Mouse (Mus musculus) heart, postnatal 0 days (tissue): ENCODE data around the gene Setdb2. TPM values are rescaled to one million over a fixed set of nuclear protein-coding genes. Genes with fewer than 3 reads are reported as not detected.

Source experiments
- ATAC-seq: fragments of 200-750 bp; cut with Nextera tagmentation; 2 replicates; pipeline ENCODE4 v1.8.0; 2017; ENCODE audit warnings: low read depth, moderate number of reproducible peaks, moderate library complexity; ENCODE audit not compliant: insufficient read depth
- DNase-seq: peaks from one replicate; pipeline ENCODE4 v3.0.0-alpha.2; 2016; ENCODE audit warnings: low spot score
- H3K27ac ChIP-seq: fragments of 300-500 bp; sonication (generic); 2 replicates; pipeline ENCODE4 v1.5.1; 2014; ENCODE audit warnings: low read depth, mild to moderate bottlenecking
- H3K27me3 ChIP-seq: fragments of 300-500 bp; sonication (generic); 2 replicates; pipeline ENCODE4 v1.6.1; 2014; ENCODE audit warnings: low read length, mixed read lengths; ENCODE audit not compliant: control insufficient read depth, insufficient read depth
- H3K36me3 ChIP-seq: fragments of 300-500 bp; sonication (generic); replicated peaks from 2 replicates; pipeline ENCODE4 v1.6.1; 2014; ENCODE audit warnings: low read length, mixed read lengths; ENCODE audit not compliant: control insufficient read depth, insufficient read depth
- H3K4me1 ChIP-seq: fragments of 300-500 bp; sonication (generic); 2 replicates; pipeline ENCODE4 v1.6.1; 2014; ENCODE audit warnings: antibody characterized with exemption; ENCODE audit not compliant: control insufficient read depth, insufficient read depth
- H3K4me2 ChIP-seq: fragments of 300-500 bp; sonication (generic); 2 replicates; pipeline ENCODE4 v1.6.1; 2014; ENCODE audit warnings: low read depth, mild to moderate bottlenecking, low read length, moderate library complexity
- H3K4me3 ChIP-seq: fragments of 300-500 bp; sonication (generic); 2 replicates; pipeline ENCODE4 v1.5.1; 2014; ENCODE audit warnings: low read depth, low read length
- H3K9ac ChIP-seq: fragments of 300-500 bp; sonication (generic); replicated peaks from 2 replicates; pipeline ENCODE4 v1.6.1; 2014; ENCODE audit warnings: low read depth, low read length, mixed read lengths
- H3K9me3 ChIP-seq: fragments of 300-500 bp; sonication (generic); replicated peaks from 2 replicates; pipeline ENCODE4 v1.6.1; 2016; ENCODE audit warnings: low read length; ENCODE audit not compliant: control insufficient read depth
- CTCF ChIP-seq: IDR thresholded peaks from 2 replicates; pipeline ENCODE4 v1.5.1; 2016; ENCODE audit warnings: antibody characterized with exemption, control low read depth, low read depth
- EP300 ChIP-seq: IDR thresholded peaks from 2 replicates; pipeline ENCODE4 v1.6.1; 2016; ENCODE audit warnings: antibody characterized with exemption, low read depth
- WGBS: fragments of 180-500 bp; shearing (Covaris S2); extraction: QIAGEN DNeasy Blood & Tissue Kit; methylation state at CpG from one replicate; pipeline ENCODE4 v1.1.7; 2014; 5-methylcytosine and 5-hydroxymethylcytosine counted together
- polyA plus RNA-seq: library from polyadenylated mRNA; unstranded; fragments of >200 nt; fragmentation: Nextera tagmentation; extraction: Ambion mirVana; gene quantifications from 2 replicates; pipeline ENCODE4 v1.2.1, GENCODE M21; 2015
- total RNA-seq: library from RNA; depleted of rRNA; stranded (reverse); fragments of >200 nt; gene quantifications from 2 replicates; pipeline ENCODE4 v1.2.3, GENCODE M21; 2014; ENCODE audit warnings: low replicate concordance

The Setdb2 gene
- total and polyA plus RNA-seq, 2 experiments from 2014 or later = 0.23 to 4.7 TPM

DNA sequence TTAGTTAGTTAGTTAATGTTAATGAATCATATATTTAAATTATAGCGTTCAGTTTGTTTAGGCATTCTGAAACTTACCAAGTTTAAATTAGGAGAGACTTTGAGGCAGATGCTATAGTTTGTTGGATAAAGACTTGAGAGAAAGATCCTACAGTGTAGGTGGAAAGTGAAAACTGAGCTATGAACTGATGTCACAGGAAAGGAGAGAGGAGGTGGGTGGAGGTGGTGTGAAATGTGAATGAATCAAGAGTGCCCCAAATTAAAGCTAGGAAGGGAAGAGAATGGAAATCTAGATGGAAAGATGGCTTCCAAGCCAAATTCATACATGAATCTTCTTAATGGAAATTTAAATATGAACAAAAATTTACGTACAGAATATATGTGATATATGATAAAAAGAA, 25.8 kb upstream of the Setdb2 start:
- no peak for TF ChIP-seq CTCF
- no peak for TF ChIP-seq EP300
- H3K27ac ChIP-seq = no peak overlapping the region
- 0 out of 2 replicates have a peak, but pooled peaks cover 2% of the 10 kb centered on the region for H3K36me3 ChIP-seq
- no peak overlapping the region for H3K4me2 ChIP-seq
- ATAC-seq (no peak), DNase-seq (no peak)
- H3K9me3 ChIP-seq = no peaks in the 10 kb centered on the region
- H3K9ac ChIP-seq = no peak overlapping the region
- no peak overlapping the region for H3K4me3 ChIP-seq
- no peaks in the 10 kb centered on the region for H3K27me3 ChIP-seq
- H3K4me1 ChIP-seq = no peaks in the 10 kb centered on the region
- 95% methylated on average over 2 of the region's 2 CpGs for WGBS

DNA sequence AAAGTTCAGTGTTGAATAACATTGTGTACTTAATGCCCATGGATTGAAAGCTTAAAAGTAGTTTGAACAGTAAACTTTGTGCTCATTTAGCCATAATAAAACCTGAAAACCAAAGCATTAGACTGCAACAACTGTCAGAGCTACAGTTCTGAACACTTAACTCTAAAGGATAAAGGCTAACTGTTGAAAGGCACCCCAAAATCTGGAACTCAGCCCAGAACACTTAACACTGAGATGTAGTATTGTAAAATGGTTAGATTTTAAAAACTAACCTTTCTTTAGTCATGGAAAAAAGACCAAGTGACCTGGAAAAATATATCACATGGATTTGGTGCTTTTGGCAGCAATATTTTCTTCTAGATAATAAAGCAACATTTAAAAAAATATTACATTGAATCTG, 7.3 kb upstream of the Setdb2 start:
- H3K27me3 ChIP-seq = no peaks in the 10 kb centered on the region
- DNase-seq (no peak), ATAC-seq (peak; percentile 41; the same call in 1 of the 2 replicates)
- H3K4me2 ChIP-seq = no peak overlapping the region
- H3K36me3 ChIP-seq = no peaks in the 10 kb centered on the region
- H3K27ac ChIP-seq = no peak overlapping the region
- no peak overlapping the region for H3K4me3 ChIP-seq
- H3K9me3 ChIP-seq = no peaks in the 10 kb centered on the region; the same call in 1 of the 2 replicates
- TF ChIP-seq EP300 (no peak), CTCF (no peak)
- peaks cover 9% of the 10 kb centered on the region; the same call in 1 of the 2 replicates for H3K4me1 ChIP-seq
- no peak overlapping the region for H3K9ac ChIP-seq

DNA sequence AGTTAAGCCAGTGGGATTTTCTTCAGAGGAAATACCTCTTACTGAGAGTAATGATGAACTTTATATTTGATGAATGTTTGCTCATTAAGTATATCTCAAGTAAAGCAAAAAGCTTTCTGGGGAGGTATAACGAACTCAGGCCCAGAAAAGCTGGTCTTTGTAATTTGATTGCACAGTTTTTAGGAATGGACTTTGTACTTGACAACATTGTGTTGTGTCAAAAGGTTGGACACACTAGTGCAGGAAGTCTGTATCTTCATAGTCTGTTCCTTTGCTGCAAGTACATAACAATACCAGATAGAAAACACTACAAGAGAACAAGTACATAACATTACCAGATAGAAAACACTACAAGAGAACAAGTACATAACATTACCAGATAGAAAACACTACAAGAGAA, 4.7 kb upstream of the Setdb2 start:
- Histone ChIP-seq H3K4me3 (no peak overlapping the region), H3K4me1 (peaks cover 9% of the 10 kb centered on the region; the same call in 1 of the 2 replicates), H3K9me3 (no peaks in the 10 kb centered on the region; the same call in 1 of the 2 replicates), H3K27ac (no peak overlapping the region), H3K36me3 (no peaks in the 10 kb centered on the region), H3K9ac (no peak overlapping the region), H3K27me3 (no peaks in the 10 kb centered on the region), H3K4me2 (no peak overlapping the region)
- ATAC-seq = no peak
- no peak for TF ChIP-seq CTCF
- no peak for TF ChIP-seq EP300
- no peak for DNase-seq
- WGBS = 68% methylated on average over 1 of the region's 1 CpGs

DNA sequence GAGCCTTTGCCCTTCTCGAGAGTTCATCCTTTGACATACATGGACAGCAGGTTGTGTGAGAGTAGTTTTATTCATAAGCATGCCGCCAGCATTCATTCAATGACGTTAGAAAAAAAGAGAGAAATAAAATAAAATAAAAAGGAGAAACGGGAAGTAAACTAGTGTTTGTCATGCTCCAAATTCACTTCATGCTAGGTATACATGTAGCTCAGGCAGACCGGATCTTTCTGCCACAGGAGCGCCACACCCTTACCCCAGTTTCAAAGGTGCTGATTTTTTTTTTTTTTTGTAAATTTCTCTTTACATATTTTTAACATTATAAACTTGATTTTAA, 755 bp upstream of the Setdb2 start:
- Histone ChIP-seq H3K27me3 (no peaks in the 10 kb centered on the region), H3K4me1 (peaks cover 4% of the 10 kb centered on the region; the same call in 1 of the 2 replicates), H3K27ac (peak overlapping the region; percentile 85), H3K9me3 (no peaks in the 10 kb centered on the region), H3K4me2 (peak overlapping the region; percentile 98), H3K4me3 (peak overlapping the region; percentile 85), H3K9ac (peak overlapping the region; percentile 84), H3K36me3 (peaks cover 4% of the 10 kb centered on the region; the same call in 1 of the 2 replicates)
- ATAC-seq (no peak), DNase-seq (no peak)
- WGBS = 6% methylated on average over 6 of the region's 6 CpGs
- no peak for TF ChIP-seq CTCF
- no peak for TF ChIP-seq EP300

DNA sequence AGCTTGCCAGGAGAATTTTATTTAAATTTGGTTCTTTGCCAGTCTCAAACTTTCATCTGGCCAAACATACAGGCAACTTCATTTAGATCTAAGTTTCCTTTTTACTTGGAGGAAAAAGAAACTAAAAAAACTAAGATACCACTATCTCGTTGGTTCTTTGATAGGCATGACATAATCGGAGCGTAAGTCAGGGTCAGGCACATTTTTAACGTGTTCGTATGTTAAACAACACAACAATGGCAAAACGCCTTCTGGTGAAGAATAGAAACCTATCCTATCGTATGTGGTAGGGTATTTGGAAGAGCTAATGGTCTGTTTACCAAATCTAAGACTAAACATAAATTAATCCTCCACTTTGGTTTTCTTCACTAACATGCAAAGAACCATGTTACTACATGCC, 645 bp downstream of the Setdb2 start:
- H3K4me3 ChIP-seq = peak overlapping the region; percentile 85
- H3K9me3 ChIP-seq = no peaks in the 10 kb centered on the region
- no peak for DNase-seq
- 9% methylated on average over 7 of the region's 7 CpGs for WGBS
- H3K36me3 ChIP-seq = peaks cover 4% of the 10 kb centered on the region; the same call in 1 of the 2 replicates
- peak overlapping the region; percentile 98 for H3K4me2 ChIP-seq
- H3K27me3 ChIP-seq = no peaks in the 10 kb centered on the region
- TF ChIP-seq CTCF (no peak), EP300 (no peak)
- H3K27ac ChIP-seq = no peak overlapping the region
- H3K4me1 ChIP-seq = peaks cover 4% of the 10 kb centered on the region; the same call in 1 of the 2 replicates
- ATAC-seq = no peak
- peak overlapping the region; percentile 84 for H3K9ac ChIP-seq

DNA sequence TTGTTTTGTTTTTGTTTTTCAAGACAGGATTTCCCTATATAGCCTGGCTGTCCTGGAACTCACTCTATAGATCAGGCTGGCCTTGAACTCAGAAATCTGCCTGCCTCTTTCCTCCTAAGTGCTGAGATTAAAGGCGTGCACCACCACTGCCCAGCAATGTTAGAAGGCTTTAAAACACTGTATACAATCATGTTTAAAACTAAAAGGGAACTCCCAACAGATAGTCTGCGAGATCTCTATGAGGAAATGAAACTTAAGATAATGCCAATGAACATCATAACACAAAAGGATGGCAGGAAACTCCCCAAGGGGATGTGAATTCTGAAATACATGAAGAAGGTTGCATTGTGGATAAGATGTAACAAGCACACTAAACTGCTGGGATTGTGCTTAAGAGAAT, 2.2 kb downstream of the Setdb2 start:
- no peak overlapping the region for H3K27ac ChIP-seq
- DNase-seq (no peak), ATAC-seq (no peak)
- 76% methylated on average over 2 of the region's 2 CpGs for WGBS
- H3K4me2 ChIP-seq = no peak overlapping the region
- no peak for TF ChIP-seq CTCF
- no peak for TF ChIP-seq EP300
- H3K36me3 ChIP-seq = peaks cover 4% of the 10 kb centered on the region; the same call in 1 of the 2 replicates
- no peak overlapping the region for H3K9ac ChIP-seq
- H3K9me3 ChIP-seq = no peaks in the 10 kb centered on the region
- no peak overlapping the region for H3K4me3 ChIP-seq
- no peaks in the 10 kb centered on the region for H3K27me3 ChIP-seq
- H3K4me1 ChIP-seq = peaks cover 4% of the 10 kb centered on the region; the same call in 1 of the 2 replicates
